Mouse (Mus musculus) cerebellum, adult 9-10 months (tissue): ENCODE measurements around the gene Nrxn1.
A peak's percentile ranks its signal among the peaks of the same experiment; 100 is the strongest.

ENCODE experiments used
- DNase-seq: peaks from one replicate; pipeline ENCODE4 v3.0.0; 2022

Gene Nrxn1

GRCm38 (mm10) chr17:90807199-90807598 is 285.7 kb downstream of the Nrxn1 start:
- peak; percentile 47 for DNase-seq

- DNase-seq: no peak
Measured at GRCm38 (mm10) chr17:90798689-90799088, 294.2 kb downstream of the Nrxn1 start.

- DNase-seq: no peak
Measured at GRCm38 (mm10) chr17:90797659-90798288, 295.1 kb downstream of the Nrxn1 start.

DNA sequence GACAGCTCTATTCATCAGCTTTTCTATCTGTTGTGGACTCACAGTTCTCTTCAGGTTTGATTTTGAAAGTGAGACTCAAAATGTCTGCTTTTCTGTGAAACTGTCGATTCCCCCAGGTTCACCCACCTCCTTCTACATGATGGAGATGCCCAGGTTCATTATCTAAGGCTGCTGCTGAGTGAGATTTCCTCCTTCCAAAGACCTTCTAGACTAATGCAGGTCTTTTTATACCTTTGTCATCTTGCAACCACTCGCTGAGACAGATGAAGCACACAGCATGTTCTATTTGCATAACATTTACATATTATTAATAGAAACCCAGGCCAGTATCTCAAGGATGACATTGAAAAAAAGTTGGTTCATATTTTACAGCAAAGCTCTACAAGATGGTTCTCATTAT is 295.9 kb downstream of the Nrxn1 start:
- no peak for DNase-seq

DNA sequence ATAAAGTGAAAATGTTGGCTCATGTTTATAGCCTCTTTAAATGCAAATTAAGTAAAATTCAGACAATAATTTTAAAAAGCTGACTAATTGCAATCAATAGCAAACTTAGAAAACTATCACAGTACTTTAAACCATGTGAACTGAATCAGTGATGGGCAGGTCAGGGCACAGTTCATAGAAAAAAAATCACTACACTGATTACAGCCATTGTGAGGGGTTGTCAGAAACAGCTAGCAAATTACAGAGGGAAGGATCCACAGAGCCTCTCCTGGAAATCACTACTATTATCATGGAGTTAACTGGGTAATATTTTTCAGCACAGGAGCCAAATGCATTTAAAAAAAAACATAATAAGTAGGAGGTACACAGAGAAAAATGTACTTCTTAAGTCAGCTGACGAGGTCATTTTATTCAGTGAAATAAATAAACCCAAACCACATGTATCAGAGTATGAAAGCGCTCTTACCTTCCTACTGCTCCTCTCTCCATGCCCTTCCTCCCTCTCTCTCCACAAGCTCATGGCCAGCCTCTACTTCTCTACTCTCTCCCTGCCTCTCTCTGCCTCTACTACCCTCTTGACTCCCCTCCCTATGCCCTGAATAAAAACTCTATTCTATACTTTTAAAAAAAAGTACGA is 304.3 kb downstream of the Nrxn1 start:
- no peak for DNase-seq

- DNase-seq: no peak
Measured at GRCm38 (mm10) chr17:90788040-90788439, 304.8 kb downstream of the Nrxn1 start.

GRCm38 (mm10) chr17:90787121-90787788 is 305.6 kb downstream of the Nrxn1 start:
- DNase-seq: no peak

- DNase-seq: no peak
Measured at GRCm38 (mm10) chr17:90780481-90780880, 312.4 kb downstream of the Nrxn1 start.

DNA sequence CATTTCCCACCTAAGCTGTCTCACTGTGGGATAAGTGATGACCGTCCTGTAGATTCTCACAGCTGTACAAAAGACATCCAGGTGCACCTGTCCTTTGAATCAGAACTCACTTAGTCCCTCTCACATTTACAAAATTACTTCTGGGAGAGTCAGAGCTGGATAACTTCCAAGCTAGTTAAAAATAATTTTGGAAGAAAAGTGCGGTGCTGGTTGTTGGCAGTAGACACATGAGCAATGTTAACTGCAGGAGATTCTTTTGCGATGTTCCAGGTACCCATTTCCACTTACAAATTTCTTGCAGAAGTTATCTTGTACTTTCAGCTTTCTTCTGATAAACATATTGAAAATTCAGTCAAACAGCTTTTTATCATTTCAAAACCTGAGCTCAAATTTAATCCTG is 317.5 kb downstream of the Nrxn1 start:
- DNase-seq: peak; percentile 64

DNA sequence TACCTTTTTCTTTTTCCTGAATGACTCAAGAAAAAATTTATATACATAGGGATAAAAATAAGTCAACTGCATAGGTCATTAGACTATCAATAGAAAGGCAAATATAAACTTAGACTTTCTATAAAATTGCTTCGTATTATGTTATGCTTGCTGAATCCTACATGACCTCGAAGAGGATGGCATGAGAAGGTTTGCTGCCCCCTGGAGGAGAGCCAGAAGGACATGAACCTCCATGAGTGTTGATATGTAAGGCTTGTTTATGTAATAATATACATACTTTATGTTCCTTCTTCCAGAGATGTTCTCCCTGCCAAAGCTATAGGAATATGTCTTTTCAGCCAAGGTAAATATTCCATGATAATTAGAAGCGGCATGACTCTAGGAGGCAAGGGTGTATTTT is 319.6 kb downstream of the Nrxn1 start:
- DNase-seq: no peak

DNA sequence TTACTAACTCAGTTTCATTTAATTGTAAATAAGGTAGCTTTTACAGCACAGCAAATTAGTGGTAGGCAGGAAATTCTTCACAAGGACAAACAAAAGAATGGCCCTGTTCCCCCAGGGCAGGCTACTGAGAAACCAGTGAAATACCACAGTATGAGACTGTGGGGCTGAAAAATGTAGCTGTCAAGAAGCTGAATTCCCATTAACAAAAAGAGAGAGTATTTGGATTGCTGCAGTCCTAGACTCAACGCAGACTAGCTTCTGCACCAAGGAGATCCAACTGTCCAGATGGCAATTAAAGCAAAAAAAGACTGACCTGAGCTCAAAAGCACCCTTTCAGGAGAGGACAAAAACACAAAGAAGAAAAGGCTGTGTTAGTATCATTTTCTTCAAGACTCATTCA is 324.7 kb downstream of the Nrxn1 start:
- peak; percentile 77 for DNase-seq

- DNase-seq: no peak
Measured at GRCm38 (mm10) chr17:90727124-90727523, 365.7 kb downstream of the Nrxn1 start.

GRCm38 (mm10) chr17:90704773-90705172 is 388.1 kb downstream of the Nrxn1 start:
- no peak for DNase-seq

GRCm38 (mm10) chr17:90702626-90703025 is 390.2 kb downstream of the Nrxn1 start:
- no peak for DNase-seq

- DNase-seq: no peak
Measured at GRCm38 (mm10) chr17:90696071-90696800, 396.6 kb downstream of the Nrxn1 start.

- DNase-seq: peak; percentile 44
Measured at GRCm38 (mm10) chr17:90695086-90695584, 397.7 kb downstream of the Nrxn1 start.

DNA sequence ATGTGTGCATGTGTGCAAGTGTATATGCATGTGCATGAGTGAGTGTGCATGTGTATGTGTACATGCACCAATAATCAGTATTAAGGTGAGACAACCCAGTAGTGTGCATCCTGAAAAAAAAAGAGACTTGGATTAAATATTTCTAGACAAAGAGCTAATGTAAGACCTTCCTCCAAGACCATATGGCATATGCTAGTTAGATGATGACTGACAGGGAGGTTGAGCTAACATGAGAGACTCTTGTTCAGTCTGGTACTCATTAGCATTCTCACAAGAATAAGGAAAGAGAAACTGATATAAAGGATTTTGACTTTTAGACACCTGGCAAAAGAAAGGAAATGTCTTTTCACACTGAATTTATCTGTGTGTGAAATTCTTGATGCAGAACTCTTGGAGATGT is 408.7 kb downstream of the Nrxn1 start:
- no peak for DNase-seq

GRCm38 (mm10) chr17:90681019-90681418 is 411.9 kb downstream of the Nrxn1 start:
- peak; percentile 75 for DNase-seq

GRCm38 (mm10) chr17:90676676-90677075 is 416.2 kb downstream of the Nrxn1 start:
- DNase-seq: no peak

GRCm38 (mm10) chr17:90662318-90662717 is 430.6 kb downstream of the Nrxn1 start:
- DNase-seq: no peak

GRCm38 (mm10) chr17:90654506-90654905 is 438.4 kb downstream of the Nrxn1 start:
- peak; percentile 61 for DNase-seq

DNA sequence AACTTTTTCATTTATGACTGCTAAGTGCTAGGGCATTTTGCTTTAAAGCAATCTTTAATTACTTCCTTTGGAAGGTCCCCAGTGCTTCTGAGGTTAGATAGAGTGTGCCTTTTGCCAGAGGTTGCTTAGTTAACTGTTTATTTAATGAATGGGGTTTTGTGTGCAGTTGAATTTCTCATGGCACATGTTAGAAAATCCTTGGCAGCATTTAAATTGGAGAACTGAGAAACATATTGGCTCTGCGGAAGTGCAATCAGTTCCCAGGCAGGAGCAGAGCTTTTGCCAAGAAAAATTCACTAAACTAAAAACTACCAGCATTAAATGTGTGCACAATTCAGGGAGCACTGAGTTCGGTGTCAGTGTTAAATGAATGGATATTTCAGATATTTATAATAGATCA is 439.5 kb downstream of the Nrxn1 start:
- peak; percentile 92 for DNase-seq

DNA sequence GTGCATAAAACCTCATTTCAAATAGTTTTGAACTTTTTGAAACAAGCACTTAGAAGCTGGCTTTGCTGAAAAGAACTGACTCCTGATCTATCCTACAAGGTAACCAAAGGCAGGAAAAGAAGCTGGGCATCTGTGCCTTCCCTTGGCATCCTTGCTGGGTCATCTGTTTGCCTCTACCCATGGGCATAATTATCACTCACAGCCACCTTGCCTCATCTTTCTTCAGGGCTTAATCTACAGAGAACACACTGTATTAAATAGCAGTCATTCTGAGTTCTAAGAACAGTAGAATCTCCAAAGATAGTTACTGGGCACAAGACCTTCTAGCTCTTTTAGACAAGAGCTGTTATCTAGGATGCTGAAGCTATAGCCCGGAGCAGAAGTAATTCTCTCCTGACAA is 442.6 kb downstream of the Nrxn1 start:
- DNase-seq: no peak
